Mouse (Mus musculus): ENCODE measurements around the gene Unc5cl.

- TF ChIP-seq CTCF (IDR thresholded peaks at IDR 0.05; ENCODE audit: low read depth) (no peak), EP300 (IDR thresholded peaks at IDR 0.05; ENCODE audit: low read depth) (peak; percentile 6; the same call in 1 of the 2 replicates)
Measured at GRCm38 (mm10) chr17:48407154-48407553, 47.5 kb upstream of the Unc5cl start.

Measured in liver, embryonic 14.5 days (tissue).